Mouse (Mus musculus): ENCODE data around the gene Gm17334.

DNA sequence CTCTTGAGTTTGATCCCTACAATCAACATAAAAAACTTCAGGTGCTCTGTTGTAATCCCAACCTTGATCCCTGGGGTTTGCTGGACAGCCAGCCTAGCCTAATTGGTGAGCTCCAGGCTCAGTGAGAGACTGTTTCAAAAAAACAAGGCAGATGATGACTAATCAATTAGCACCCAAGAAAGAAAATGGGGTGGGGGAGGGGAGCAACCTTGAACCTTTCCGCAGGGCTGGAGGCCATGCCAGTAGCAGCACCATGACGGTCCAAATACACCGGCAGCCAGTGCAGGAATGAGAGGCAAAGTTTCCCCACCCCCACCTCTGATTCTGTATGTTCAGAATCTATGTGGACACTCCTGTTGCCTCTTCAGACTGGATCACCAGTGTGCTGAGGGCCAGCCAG lies 16.3 kb upstream of the Gm17334 start:
- TF ChIP-seq POLR2A (IDR thresholded peaks at IDR 0.05; ENCODE audit: insufficient read length, low read depth) (no peak), USF1 (IDR thresholded peaks at IDR 0.05; ENCODE audit: low read depth) (no peak), E2F4 (IDR thresholded peaks at IDR 0.05; ENCODE audit: insufficient read depth) (no peak)

Measured in myocyte (in vitro differentiated cells).